Mouse (Mus musculus) monocyte, adult 5-6 weeks (primary cell): ENCODE measurements around the gene Gtf2e1. TPM values are rescaled to one million over a fixed set of nuclear protein-coding genes. Genes with fewer than 3 reads are reported as not detected.
A peak's percentile ranks its signal among the peaks of the same experiment; 100 is the strongest.

ENCODE experiments used
- ATAC-seq: fragments of 153-309, 156-312 bp; replicated peaks from 2 replicates; pipeline ENCODE4 v1.8.0; 2017; ENCODE audit warnings: mild to moderate bottlenecking; ENCODE audit not compliant: low TSS enrichment, insufficient number of reproducible peaks, severe bottlenecking, poor library complexity, low FRiP score
- total RNA-seq: library from RNA; stranded (forward); fragments of 200-1000, 200-491, 200-594 nt; gene quantifications from 3 replicates; pipeline ENCODE4 v1.2.3, GENCODE M21; 2017

Gene Gtf2e1
- total RNA-seq = 16.3 to 20.1 TPM (median 18.8 TPM) in 3 replicates

GRCm38 (mm10) chr16:37539611-37540580, at the start of gene Gtf2e1, which contains the start of gene Rabl3:
Gene Gtf2e1 (minus strand): TSS chr16:37539789.
Gene Rabl3 (plus strand): TSS chr16:37539885.
- ATAC-seq = peak; percentile 98

- no peak for ATAC-seq
These were observed 45.6 kb upstream of the Gtf2e1 start for GRCm38 (mm10) chr16:37585129-37585563.

- ATAC-seq = no peak
These were observed 44.8 kb upstream of the Gtf2e1 start for GRCm38 (mm10) chr16:37584218-37585035.

DNA sequence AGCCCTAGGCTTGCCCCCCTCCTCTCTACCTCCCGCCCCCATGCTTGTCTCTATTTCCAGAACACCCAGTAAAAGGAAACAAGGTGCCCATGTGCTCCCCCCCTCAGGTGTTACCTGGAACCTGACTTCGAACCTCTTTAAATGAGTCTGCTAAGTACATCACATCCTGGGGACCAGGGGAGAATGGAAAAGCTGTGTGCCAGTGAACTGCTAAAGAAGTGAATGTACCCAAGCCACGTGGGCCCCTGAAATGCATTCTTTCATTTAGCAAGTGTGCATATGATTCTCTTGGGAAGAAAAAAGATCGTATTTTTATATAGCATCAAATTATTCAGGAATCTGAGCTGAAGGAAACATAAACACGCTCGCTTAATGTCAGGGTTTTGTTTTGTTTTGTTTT, 44.2 kb upstream of the Gtf2e1 start:
- ATAC-seq = no peak

GRCm38 (mm10) chr16:37583306-37583705, 43.7 kb upstream of the Gtf2e1 start:
- ATAC-seq = no peak

DNA sequence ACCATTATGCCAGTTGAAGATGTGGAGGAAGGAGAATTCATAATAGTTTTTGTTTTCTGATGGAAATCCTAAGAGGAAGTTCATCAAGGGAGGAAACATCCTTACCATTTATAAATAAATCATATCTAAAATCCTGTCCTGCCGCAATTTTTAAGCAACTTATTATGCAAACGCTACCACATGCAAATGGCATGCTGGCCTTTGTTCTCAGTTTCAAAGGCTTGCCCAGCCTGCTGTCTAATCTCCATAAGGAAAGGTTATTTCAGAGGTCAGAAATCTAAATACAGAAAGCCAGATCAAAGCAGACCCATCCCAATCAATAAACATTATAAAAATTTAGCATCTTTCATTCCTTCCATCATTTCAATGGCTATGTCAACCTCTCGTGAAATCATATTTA, 42.3 kb upstream of the Gtf2e1 start:
- ATAC-seq = no peak

- no peak for ATAC-seq
These were observed 41.1 kb upstream of the Gtf2e1 start for GRCm38 (mm10) chr16:37580651-37581050.

- no peak for ATAC-seq
These were observed 40.4 kb upstream of the Gtf2e1 start, which contains the start of gene Hgd for GRCm38 (mm10) chr16:37579994-37580393. Gene Hgd (plus strand): TSS chr16:37580153.

- no peak for ATAC-seq
These were observed 40.0 kb upstream of the Gtf2e1 start for GRCm38 (mm10) chr16:37579591-37579990.

- ATAC-seq = no peak
These were observed 35.7 kb upstream of the Gtf2e1 start for GRCm38 (mm10) chr16:37575325-37575724.

DNA sequence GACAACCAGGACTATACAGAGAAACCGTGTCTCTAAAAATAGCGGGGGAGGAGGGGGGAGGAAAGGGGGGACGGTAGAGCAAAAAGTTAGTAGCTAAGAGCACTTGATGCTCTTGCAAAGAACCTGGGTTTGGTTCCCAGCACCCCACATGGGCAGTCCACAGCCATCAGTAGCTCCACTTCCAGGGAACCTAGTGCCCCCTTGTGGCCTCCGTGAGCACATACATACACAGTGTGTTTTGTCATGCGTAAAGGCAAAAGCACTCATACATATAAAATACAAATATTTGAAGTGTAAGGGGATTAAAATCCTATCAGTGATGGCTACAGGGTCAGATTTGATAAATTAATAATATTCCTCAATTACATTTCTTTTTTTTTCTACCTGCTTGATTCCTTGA, 33.5 kb upstream of the Gtf2e1 start:
- ATAC-seq = no peak

- no peak for ATAC-seq
These were observed 32.6 kb upstream of the Gtf2e1 start for GRCm38 (mm10) chr16:37572117-37572754.

GRCm38 (mm10) chr16:37571554-37571953, 32.0 kb upstream of the Gtf2e1 start:
- no peak for ATAC-seq

- no peak for ATAC-seq
These were observed 27.8 kb upstream of the Gtf2e1 start for GRCm38 (mm10) chr16:37567113-37568050.

- ATAC-seq = no peak
These were observed 26.5 kb upstream of the Gtf2e1 start for GRCm38 (mm10) chr16:37566107-37566506.

- ATAC-seq = no peak
These were observed 25.5 kb upstream of the Gtf2e1 start for GRCm38 (mm10) chr16:37565117-37565516.

GRCm38 (mm10) chr16:37562961-37563360, 23.4 kb upstream of the Gtf2e1 start:
- no peak for ATAC-seq

DNA sequence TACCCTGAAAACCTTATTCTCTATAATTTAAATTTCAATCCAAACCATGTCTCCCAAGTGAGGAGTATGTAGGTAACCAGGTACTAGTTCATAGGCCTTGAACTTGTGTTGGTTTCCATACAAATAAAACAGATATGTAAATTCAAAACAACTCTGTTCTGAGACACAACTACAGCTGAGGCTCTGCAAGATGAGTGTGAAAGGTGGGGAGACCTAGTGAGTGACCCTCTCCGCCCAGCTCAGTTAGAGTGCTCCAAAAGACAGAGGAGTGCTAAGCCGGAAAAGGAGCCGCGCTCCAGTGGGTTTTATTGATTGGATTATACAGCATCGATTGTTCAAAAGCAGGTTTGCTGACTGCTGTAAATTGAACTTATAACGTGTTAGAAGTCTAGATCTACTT, 22.8 kb upstream of the Gtf2e1 start:
- ATAC-seq = no peak
